Mouse (Mus musculus) midbrain, embryonic 15.5 days (tissue): ENCODE measurements around the gene Mrpl17. TPM values are rescaled to one million over a fixed set of nuclear protein-coding genes. Genes with fewer than 3 reads are reported as not detected.

Experiments
- ATAC-seq: fragments of 200-750 bp; cut with Nextera tagmentation; replicated peaks from 2 replicates; pipeline ENCODE4 v1.8.0; 2017; ENCODE audit warnings: moderate TSS enrichment
- H3K27ac ChIP-seq: fragments of 300-500 bp; sonication (generic); 2 replicates; pipeline ENCODE4 v1.5.1; 2015; ENCODE audit warnings: mild to moderate bottlenecking, inconsistent platforms
- H3K27me3 ChIP-seq: fragments of 300-500 bp; sonication (generic); replicated peaks from 2 replicates; pipeline ENCODE4 v1.6.1; 2015; ENCODE audit warnings: inconsistent platforms
- H3K36me3 ChIP-seq: fragments of 300-500 bp; sonication (generic); replicated peaks from 2 replicates; pipeline ENCODE4 v1.6.1; 2015; ENCODE audit warnings: inconsistent platforms
- H3K4me1 ChIP-seq: fragments of 300-500 bp; sonication (generic); 2 replicates; pipeline ENCODE4 v1.6.1; 2015; ENCODE audit warnings: inconsistent platforms
- H3K4me2 ChIP-seq: fragments of 300-500 bp; sonication (generic); 2 replicates; pipeline ENCODE4 v1.6.1; 2015; ENCODE audit warnings: inconsistent platforms, mild to moderate bottlenecking, moderate library complexity
- H3K4me3 ChIP-seq: fragments of 300-500 bp; sonication (generic); 2 replicates; pipeline ENCODE4 v1.5.1; 2015; ENCODE audit warnings: mild to moderate bottlenecking, inconsistent platforms
- H3K9ac ChIP-seq: fragments of 300-500 bp; sonication (generic); 2 replicates; pipeline ENCODE4 v1.6.1; 2015; ENCODE audit warnings: mild to moderate bottlenecking, inconsistent platforms
- H3K9me3 ChIP-seq: fragments of 300-500 bp; sonication (generic); 2 replicates; pipeline ENCODE4 v1.6.1; 2016; ENCODE audit warnings: inconsistent platforms
- WGBS: fragments of 180-500 bp; shearing (Covaris S2); methylation state at CpG from one replicate; pipeline ENCODE4 v1.1.7; 2015; ENCODE audit warnings: mixed read lengths; 5-methylcytosine and 5-hydroxymethylcytosine counted together
- polyA plus RNA-seq: library from polyadenylated mRNA; unstranded; fragments of >200 nt; fragmentation: Nextera tagmentation; extraction: Ambion mirVana; gene quantifications from 2 replicates; pipeline ENCODE4 v1.2.1, GENCODE M21; 2015

Mrpl17 gene
- polyA plus RNA-seq, 1 experiment from 2014 or later: 175 TPM

- Histone ChIP-seq H3K27ac (0 out of 2 replicates have a peak overlapping the region, but pooled peaks have one; percentile 23), H3K36me3 (peaks cover 29% of the 10 kb centered on the region; the same call in 1 of the 2 replicates), H3K4me2 (peak overlapping the region; percentile 68), H3K9me3 (no peaks in the 10 kb centered on the region), H3K4me3 (peak overlapping the region; percentile 86; the same call in 1 of the 2 replicates), H3K9ac (0 out of 2 replicates have a peak overlapping the region, but pooled peaks have one; percentile 3), H3K27me3 (no peaks in the 10 kb centered on the region), H3K4me1 (peaks cover 58% of the 10 kb centered on the region)
- no peak for ATAC-seq
- 46% methylated on average over 4 of the region's 4 CpGs for WGBS
These were observed 27.0 kb downstream of the Mrpl17 start for GRCm38 (mm10) chr7:105783861-105784260.

GRCm38 (mm10) chr7:105778553-105779265 lies 32.2 kb downstream of the Mrpl17 start:
- Histone ChIP-seq H3K27ac (peak overlapping the region; percentile 59), H3K4me1 (peaks cover 70% of the 10 kb centered on the region), H3K9me3 (no peaks in the 10 kb centered on the region), H3K4me2 (peak overlapping the region; percentile 9; the same call in 1 of the 2 replicates), H3K4me3 (no peak overlapping the region), H3K36me3 (peaks cover 29% of the 10 kb centered on the region; the same call in 1 of the 2 replicates), H3K27me3 (no peaks in the 10 kb centered on the region), H3K9ac (no peak overlapping the region; the same call in 1 of the 2 replicates)
- 35% methylated on average over 4 of the region's 4 CpGs for WGBS
- peak; percentile 51 for ATAC-seq

- peaks cover 69% of the 10 kb centered on the region for H3K4me1 ChIP-seq
- peak overlapping the region; percentile 25; the same call in 1 of the 2 replicates for H3K9ac ChIP-seq
These were observed 32.9 kb downstream of the Mrpl17 start for GRCm38 (mm10) chr7:105777797-105778552.

GRCm38 (mm10) chr7:105777316-105777715 lies 33.6 kb downstream of the Mrpl17 start:
- H3K9me3 ChIP-seq: no peaks in the 10 kb centered on the region
- no peak overlapping the region for H3K27ac ChIP-seq
- H3K4me1 ChIP-seq: peaks cover 62% of the 10 kb centered on the region
- H3K27me3 ChIP-seq: no peaks in the 10 kb centered on the region
- WGBS: 100% methylated on average over 1 of the region's 1 CpGs
- no peak for ATAC-seq
- 0 out of 2 replicates have a peak overlapping the region, but pooled peaks have one; percentile 9 for H3K4me2 ChIP-seq
- H3K4me3 ChIP-seq: no peak overlapping the region
- H3K9ac ChIP-seq: no peak overlapping the region
- H3K36me3 ChIP-seq: peaks cover 30% of the 10 kb centered on the region

More at GRCm38 (mm10) chr7:105777797-105778552, 32.9 kb downstream of the Mrpl17 start:
- Histone ChIP-seq H3K4me2 (peak overlapping the region; percentile 9), H3K9me3 (no peaks in the 10 kb centered on the region), H3K4me3 (no peak overlapping the region), H3K36me3 (peaks cover 29% of the 10 kb centered on the region), H3K27me3 (no peaks in the 10 kb centered on the region), H3K27ac (peak overlapping the region; percentile 59; the same call in 1 of the 2 replicates)
- ATAC-seq: peak; percentile 12
- 66% methylated on average over 13 of the region's 13 CpGs for WGBS

- Histone ChIP-seq H3K9me3 (no peaks in the 10 kb centered on the region), H3K4me3 (no peak overlapping the region), H3K4me2 (no peak overlapping the region), H3K9ac (no peak overlapping the region), H3K27me3 (no peaks in the 10 kb centered on the region), H3K36me3 (peaks cover 34% of the 10 kb centered on the region), H3K27ac (no peak overlapping the region), H3K4me1 (peaks cover 66% of the 10 kb centered on the region)
- ATAC-seq: no peak
- 86% methylated on average over 2 of the region's 2 CpGs for WGBS
These were observed 34.9 kb downstream of the Mrpl17 start for GRCm38 (mm10) chr7:105776026-105776425.

- no peak overlapping the region for H3K9ac ChIP-seq
- H3K4me2 ChIP-seq: no peak overlapping the region
- no peak overlapping the region for H3K27ac ChIP-seq
- no peaks in the 10 kb centered on the region for H3K9me3 ChIP-seq
- no peaks in the 10 kb centered on the region for H3K27me3 ChIP-seq
- peaks cover 78% of the 10 kb centered on the region for H3K4me1 ChIP-seq
- no peak overlapping the region for H3K4me3 ChIP-seq
- ATAC-seq: no peak
- peaks cover 33% of the 10 kb centered on the region for H3K36me3 ChIP-seq
- WGBS: 27% methylated on average over 8 of the region's 8 CpGs
These were observed 36.2 kb downstream of the Mrpl17 start for GRCm38 (mm10) chr7:105774661-105775060.

- Histone ChIP-seq H3K27me3 (no peaks in the 10 kb centered on the region), H3K9me3 (no peaks in the 10 kb centered on the region), H3K27ac (no peak overlapping the region), H3K36me3 (peaks cover 35% of the 10 kb centered on the region), H3K4me2 (no peak overlapping the region), H3K4me1 (peaks cover 79% of the 10 kb centered on the region), H3K9ac (no peak overlapping the region), H3K4me3 (no peak overlapping the region)
- no peak for ATAC-seq
- WGBS: 65% methylated on average over 5 of the region's 5 CpGs
These were observed 37.9 kb downstream of the Mrpl17 start for GRCm38 (mm10) chr7:105773041-105773440.

GRCm38 (mm10) chr7:105772331-105772730 lies 38.6 kb downstream of the Mrpl17 start:
- no peak for ATAC-seq
- Histone ChIP-seq H3K36me3 (peaks cover 39% of the 10 kb centered on the region), H3K4me1 (peaks cover 79% of the 10 kb centered on the region), H3K4me3 (no peak overlapping the region), H3K9me3 (no peaks in the 10 kb centered on the region), H3K9ac (no peak overlapping the region), H3K27ac (no peak overlapping the region), H3K27me3 (no peaks in the 10 kb centered on the region), H3K4me2 (no peak overlapping the region)
- 95% methylated on average over 15 of the region's 15 CpGs for WGBS

GRCm38 (mm10) chr7:105769959-105770358 lies 40.9 kb downstream of the Mrpl17 start:
- Histone ChIP-seq H3K27ac (no peak overlapping the region), H3K36me3 (peaks cover 47% of the 10 kb centered on the region), H3K27me3 (no peaks in the 10 kb centered on the region), H3K4me2 (no peak overlapping the region), H3K4me3 (no peak overlapping the region), H3K9me3 (no peaks in the 10 kb centered on the region), H3K9ac (no peak overlapping the region), H3K4me1 (peaks cover 58% of the 10 kb centered on the region)
- ATAC-seq: no peak
- WGBS: 84% methylated on average over 3 of the region's 3 CpGs

GRCm38 (mm10) chr7:105767729-105768165 lies 43.2 kb downstream of the Mrpl17 start:
- peaks cover 43% of the 10 kb centered on the region for H3K4me1 ChIP-seq
- 8% methylated on average over 6 of the region's 6 CpGs for WGBS
- H3K4me2 ChIP-seq: no peak overlapping the region

GRCm38 (mm10) chr7:105764331-105764730 lies 46.6 kb downstream of the Mrpl17 start:
- Histone ChIP-seq H3K36me3 (peaks cover 58% of the 10 kb centered on the region), H3K27me3 (no peaks in the 10 kb centered on the region), H3K9me3 (no peaks in the 10 kb centered on the region), H3K9ac (no peak overlapping the region), H3K4me3 (no peak overlapping the region), H3K4me1 (peaks cover 22% of the 10 kb centered on the region), H3K4me2 (no peak overlapping the region), H3K27ac (no peak overlapping the region)
- WGBS: 91% methylated on average over 11 of the region's 11 CpGs
- no peak for ATAC-seq

More at GRCm38 (mm10) chr7:105767729-105768165, 43.2 kb downstream of the Mrpl17 start:
- Histone ChIP-seq H3K27ac (peak overlapping the region; percentile 32), H3K27me3 (no peaks in the 10 kb centered on the region), H3K9me3 (no peaks in the 10 kb centered on the region), H3K9ac (no peak overlapping the region), H3K4me3 (no peak overlapping the region), H3K36me3 (peaks cover 64% of the 10 kb centered on the region)
- no peak for ATAC-seq
